8 mouse cellular contexts compared by ENCODE assay signal in genomic region chr8:13675524-13675923, GRCm38 (mm10). TPM values are rescaled to one million over a fixed set of nuclear protein-coding genes. Genes with fewer than 3 reads are reported as not detected.
DNase-seq lines count a peak whose midpoint lies in the region; ATAC-seq and TF ChIP-seq lines count a peak whose summit lies in the region.

No protein-coding gene starts in this region.

- no peaks in the 10 kb centered on the region for H3K9me3 ChIP-seq in heart, embryonic 10.5 days
- H3K9me3 ChIP-seq in forebrain, embryonic 11.5 days (ENCODE audit: control insufficient read depth, low read length), result no peaks in the 10 kb centered on the region
- H3K9me3 ChIP-seq in liver, embryonic 14.5 days (ENCODE audit: control insufficient read depth, low read length), result no peaks in the 10 kb centered on the region

- WGBS in heart, embryonic 10.5 days, result 38% methylated on average over 8 of the region's 8 CpGs
- 58% methylated on average over 8 of the region's 8 CpGs for WGBS in forebrain, embryonic 11.5 days
- WGBS in liver, embryonic 14.5 days (ENCODE audit: insufficient replicate concordance), result 18% methylated on average over 8 of the region's 8 CpGs

- no peak overlapping the region for H3K9ac ChIP-seq in forebrain, embryonic 11.5 days (ENCODE audit: low read length)
- H3K9ac ChIP-seq in liver, embryonic 14.5 days (replicated peaks), result peak overlapping the region; percentile 27

- TF ChIP-seq CTCF in C2C12 (IDR thresholded peaks at IDR 0.05; ENCODE audit: control insufficient read depth, insufficient read depth, insufficient read length), result no peak
- no peak for TF ChIP-seq CTCF in liver, embryonic 14.5 days (IDR thresholded peaks at IDR 0.05; ENCODE audit: low read depth)

- no peak for TF ChIP-seq EP300 in liver, embryonic 14.5 days (IDR thresholded peaks at IDR 0.05; ENCODE audit: low read depth)

- H3K36me3 ChIP-seq in heart, embryonic 10.5 days, result no peaks in the 10 kb centered on the region
- peaks cover 8% of the 10 kb centered on the region for H3K36me3 ChIP-seq in C2C12 (ENCODE audit: control insufficient read depth, insufficient read depth)
- H3K36me3 ChIP-seq in forebrain, embryonic 11.5 days (ENCODE audit: control insufficient read depth, insufficient read depth, low read length), result no peaks in the 10 kb centered on the region
- H3K36me3 ChIP-seq in liver, embryonic 14.5 days (replicated peaks; ENCODE audit: control insufficient read depth, insufficient read depth, low read depth), result no peaks in the 10 kb centered on the region

- peaks cover 14% of the 10 kb centered on the region for H3K27me3 ChIP-seq in heart, embryonic 10.5 days (ENCODE audit: insufficient read depth, poor library complexity, severe bottlenecking)
- no peaks in the 10 kb centered on the region for H3K27me3 ChIP-seq in C2C12 (ENCODE audit: control insufficient read depth, insufficient read depth, insufficient read length)
- no peaks in the 10 kb centered on the region for H3K27me3 ChIP-seq in forebrain, embryonic 11.5 days (ENCODE audit: control insufficient read depth, insufficient read depth, low read length)
- no peaks in the 10 kb centered on the region for H3K27me3 ChIP-seq in liver, embryonic 14.5 days (ENCODE audit: control insufficient read depth, insufficient read depth, low read length)

- peaks cover 83% of the 10 kb centered on the region for H3K4me1 ChIP-seq in heart, embryonic 10.5 days
- peaks cover 4% of the 10 kb centered on the region; the same call in 1 of the 2 replicates for H3K4me1 ChIP-seq in forebrain, embryonic 11.5 days (replicated peaks; ENCODE audit: control insufficient read depth, insufficient read depth, low read length)
- H3K4me1 ChIP-seq in liver, embryonic 14.5 days (replicated peaks; ENCODE audit: control insufficient read depth in 2 of 2, insufficient read depth in 2 of 2, low read length in 1 of 2), result peaks cover 23 to 50% of the 10 kb centered on the region in 2 experiments

- H3K79me3 ChIP-seq in C2C12 (ENCODE audit: low read depth), result peaks cover 59% of the 10 kb centered on the region

- H3K79me2 ChIP-seq in C2C12 (ENCODE audit: control insufficient read depth, insufficient read depth), result peaks cover 69% of the 10 kb centered on the region

- DNase-seq in heart, embryonic 10.5 days (ENCODE audit: low spot score), result no peak
- no peak for DNase-seq in heart, postnatal 4 days
- DNase-seq in forebrain, embryonic 11.5 days (ENCODE audit: low spot score), result no peak
- DNase-seq in liver, embryonic 14.5 days (ENCODE audit: low read depth in 3 of 3, low spot score in 3 of 3), result no peak
- no peak for DNase-seq in adrenal gland, postnatal 36 days
- no peak for DNase-seq in left cerebral cortex, adult 11 months (ENCODE audit: low spot score)
- no peak for DNase-seq in spleen, adult 12 weeks (ENCODE audit: low spot score)

- H3K4me2 ChIP-seq in forebrain, embryonic 11.5 days (ENCODE audit: low read depth, low read length, severe bottlenecking), result peak overlapping the region; percentile 90; the same call in 1 of the 2 replicates
- peak overlapping the region; percentile 99 for H3K4me2 ChIP-seq in liver, embryonic 14.5 days (ENCODE audit: low read depth)

- H3ac ChIP-seq in C2C12 (ENCODE audit: control insufficient read depth, insufficient read length, low read depth), result peak overlapping the region; percentile 73

- ATAC-seq in forebrain, embryonic 11.5 days (replicated peaks; ENCODE audit: low FRiP score), result no peak
- no peak for ATAC-seq in liver, embryonic 14.5 days (ENCODE audit: insufficient read depth)

- H3K4me3 ChIP-seq in heart, embryonic 10.5 days, result peak overlapping the region; percentile 88
- peak overlapping the region; percentile 81 for H3K4me3 ChIP-seq in C2C12 (ENCODE audit: insufficient read depth, poor library complexity, severe bottlenecking)
- no peak overlapping the region for H3K4me3 ChIP-seq in forebrain, embryonic 11.5 days (ENCODE audit: low read depth, low read length)
- peak overlapping the region; percentile 75 to 86 for H3K4me3 ChIP-seq in liver, embryonic 14.5 days (ENCODE audit: insufficient read depth in 1 of 2, low read depth in 2 of 2, low read length in 2 of 2)

- peak overlapping the region; percentile 91 for H3K27ac ChIP-seq in heart, embryonic 10.5 days
- H3K27ac ChIP-seq in forebrain, embryonic 11.5 days (ENCODE audit: low read depth, low read length), result no peak overlapping the region
- H3K27ac ChIP-seq in liver, embryonic 14.5 days, result no peak overlapping the region

TF ChIP-seq in C2C12, 6 proteins besides CTCF, POLR2A, EP300 and RAD21:
- no peak for TF ChIP-seq CEBPB (IDR thresholded peaks at IDR 0.05; ENCODE audit: low read depth)
- TF ChIP-seq USF1 (IDR thresholded peaks at IDR 0.05; ENCODE audit: low read depth), result no peak
TF ChIP-seq in C2C12: peak in this region for 0.

RNA-seq across cellular contexts. Expression of gene Rasa3, which starts 1.9 kb away (rescaled TPM):
- polyA plus RNA-seq in heart, embryonic 10.5 days (2016; fragmentation: Nextera tagmentation; extraction: Ambion mirVana), result 33.0 and 48.0 TPM in 2 replicates
- total RNA-seq in heart, postnatal 4 days (2021), result 10 to 100 TPM; 27.4 to 31.1 TPM
- 67.0 TPM for polyA plus RNA-seq in C2C12 (2012; fragmentation: generic; extraction: Trizol)
- 28.0 and 28.6 TPM in 2 replicates for polyA plus RNA-seq in forebrain, embryonic 11.5 days (2014; fragmentation: Nextera tagmentation; extraction: Ambion mirVana)
- 7.8 and 10.1 TPM in 2 replicates for polyA plus RNA-seq in liver, embryonic 14.5 days (2012; rRNA removed)
- 15.8 and 17.0 TPM in 2 replicates for polyA plus RNA-seq in liver, embryonic 14.5 days (2014; fragmentation: Nextera tagmentation; extraction: Ambion mirVana)
- total RNA-seq in adrenal gland, postnatal 36 days (2021), result 10 to 100 TPM; 34.5 to 64.0 TPM

RNA-seq across cellular contexts. Expression of gene Cfap97d2, which starts 30.2 kb away (rescaled TPM):
- not detected in 2 replicates for polyA plus RNA-seq in heart, embryonic 10.5 days (2016; fragmentation: Nextera tagmentation; extraction: Ambion mirVana)
- not detected for total RNA-seq in heart, postnatal 4 days (2021)
- not detected for polyA plus RNA-seq in C2C12 (2012; fragmentation: generic; extraction: Trizol)
- polyA plus RNA-seq in forebrain, embryonic 11.5 days (2014; fragmentation: Nextera tagmentation; extraction: Ambion mirVana), result 0.96 and 1.3 TPM in 2 replicates
- polyA plus RNA-seq in liver, embryonic 14.5 days (2012; rRNA removed), result 0.02 TPM in 1 of 2 replicates, not detected in the other
- not detected in 2 replicates for polyA plus RNA-seq in liver, embryonic 14.5 days (2014; fragmentation: Nextera tagmentation; extraction: Ambion mirVana)
- under 1 TPM in 1 of 2 experiments, not detected in 1; 0.20 TPM for total RNA-seq in adrenal gland, postnatal 36 days (2021)
